ENCODE assay signal across 20 mouse cellular contexts in the genomic region with DNA sequence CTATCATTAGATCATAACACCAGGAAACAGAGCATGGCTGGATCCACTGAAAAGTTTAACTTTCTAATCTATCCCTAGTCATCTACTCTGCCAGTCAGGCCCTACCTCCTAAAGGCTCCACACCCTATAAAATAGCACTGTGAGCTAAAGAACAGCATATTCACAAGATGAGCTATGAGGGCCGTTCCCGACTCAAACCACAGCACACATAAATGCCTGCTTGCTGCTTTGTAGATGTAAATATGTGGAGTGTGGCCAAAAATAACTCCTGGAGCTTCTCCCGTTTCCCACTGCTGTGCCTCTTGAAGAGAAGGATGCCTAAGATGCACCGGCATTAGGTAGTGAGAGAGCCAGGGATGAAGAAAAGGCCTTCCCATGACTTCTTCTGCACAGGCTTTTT.
"Had no signal": no experiment of that assay in that cellular context is flagged by ENCODE, and none has a peak within 500 bp of the region (broad histone marks: within the 10 kb centered on the region; RNA-seq: fewer than 3 reads in every experiment).

No protein-coding gene starts in this region.

- H3K9me3 ChIP-seq: limb, embryonic 15.5 days; midbrain, embryonic 12.5 days; midbrain, embryonic 15.5 days; neural tube, embryonic 13.5 days had no signal

- DNase-seq: kidney, adult 2 months; kidney, postnatal 25 days; layer of hippocampus, adult 9-11 months; liver, postnatal 0 days; lung, embryonic 14.5 days; retina, postnatal 1 day; right cerebral cortex, postnatal 25 days; thymus, adult 18-20 months; thymus, postnatal 14 days; thymus, postnatal 4 days had no signal

- ATAC-seq: liver, postnatal 0 days; lung, postnatal 0 days; midbrain, embryonic 15.5 days had no signal

- H3K4me3 ChIP-seq: layer of hippocampus, adult 2 months; limb, embryonic 15.5 days; midbrain, embryonic 12.5 days; midbrain, embryonic 15.5 days; neural tube, embryonic 13.5 days had no signal

- H3K27ac ChIP-seq: kidney, postnatal 0 days; layer of hippocampus, adult 2 months; limb, embryonic 15.5 days; liver, embryonic 14.5 days; macrophage; midbrain, embryonic 12.5 days; midbrain, embryonic 15.5 days; neural tube, embryonic 13.5 days had no signal

- H3K27me3 ChIP-seq: limb, embryonic 15.5 days; midbrain, embryonic 12.5 days; midbrain, embryonic 15.5 days; neural tube, embryonic 13.5 days had no signal

- H3K4me2 ChIP-seq: limb, embryonic 15.5 days; liver, embryonic 11.5 days; lung, embryonic 14.5 days; midbrain, embryonic 12.5 days; midbrain, embryonic 15.5 days; neural tube, embryonic 13.5 days had no signal

- H3K36me3 ChIP-seq: limb, embryonic 15.5 days; midbrain, embryonic 12.5 days; midbrain, embryonic 15.5 days; neural tube, embryonic 13.5 days had no signal

- H3K4me1 ChIP-seq: midbrain, embryonic 15.5 days; neural tube, embryonic 13.5 days had no signal

- H3K9ac ChIP-seq: limb, embryonic 15.5 days; liver, embryonic 14.5 days; liver, postnatal 0 days; lung, embryonic 14.5 days; midbrain, embryonic 12.5 days; midbrain, embryonic 15.5 days; neural tube, embryonic 13.5 days had no signal
